Mouse (Mus musculus) spleen, adult 2 months (tissue): ENCODE data around the gene Sycp2l.

Experiments
- CTCF ChIP-seq: fragments of 200-500 bp; IDR thresholded peaks from 2 replicates; pipeline ENCODE4 v1.5.1; 2011; ENCODE audit warnings: mild to moderate bottlenecking, inconsistent platforms; ENCODE audit not compliant: insufficient read depth, insufficient read length, insufficient replicate concordance; ENCODE audit errors: extremely low read depth
- POLR2A ChIP-seq: fragments of 200-500 bp; IDR thresholded peaks from 2 replicates; pipeline ENCODE4 v1.6.1; 2011; ENCODE audit warnings: low read depth, low read length, inconsistent platforms

- no peak for TF ChIP-seq CTCF
- no peak for TF ChIP-seq POLR2A
Observed at GRCm38 (mm10) chr13:41080700-41081099, 33.4 kb upstream of the Sycp2l start.
